Mouse (Mus musculus) kidney, adult 2 months (tissue): ENCODE measurements around the gene Pigk. TPM values are rescaled to one million over a fixed set of nuclear protein-coding genes. Genes with fewer than 3 reads are reported as not detected.

Experiments used
- DNase-seq: peaks from one replicate; pipeline ENCODE4 v3.0.0; 2021
- H3K27ac ChIP-seq: fragments of 200-500 bp; 2 replicates; pipeline ENCODE4 v1.5.1; 2012; ENCODE audit warnings: low read depth, low read length, control low read depth, inconsistent platforms; ENCODE audit not compliant: insufficient read depth
- H3K27me3 ChIP-seq: fragments of 200-500 bp; replicated peaks from 2 replicates; pipeline ENCODE4 v1.6.1; 2012; ENCODE audit warnings: mild to moderate bottlenecking, moderate library complexity, low read length, inconsistent platforms; ENCODE audit not compliant: control insufficient read depth, insufficient read depth
- H3K36me3 ChIP-seq: fragments of 200-500 bp; 2 replicates; pipeline ENCODE4 v1.6.1; 2012; ENCODE audit warnings: mild to moderate bottlenecking, moderate library complexity, low read length, inconsistent platforms; ENCODE audit not compliant: control insufficient read depth, insufficient read depth
- H3K4me1 ChIP-seq: fragments of 200-500 bp; 2 replicates; pipeline ENCODE4 v1.6.1; 2011; ENCODE audit warnings: low read length; ENCODE audit not compliant: control insufficient read depth, insufficient read depth
- H3K4me3 ChIP-seq: fragments of 200-500 bp; 2 replicates; pipeline ENCODE4 v1.5.1; 2011; ENCODE audit warnings: mild to moderate bottlenecking, low read depth, low read length, control low read depth; ENCODE audit not compliant: insufficient read depth
- CTCF ChIP-seq: fragments of 200-500 bp; conservative IDR thresholded peaks from 2 replicates; pipeline ENCODE4 v1.5.1; 2011; ENCODE audit warnings: low read depth, mild to moderate bottlenecking, control low read depth, low read length, moderate library complexity, mixed read lengths; ENCODE audit not compliant: insufficient read depth, insufficient read length
- POLR2A ChIP-seq: fragments of 200-500 bp; IDR thresholded peaks from one replicate; pipeline ENCODE4 v1.6.1; 2011; ENCODE audit warnings: low read depth, low read length, control low read depth
- WGBS: fragments of 180-500 bp; shearing (Covaris S2); methylation state at CpG from one replicate; pipeline ENCODE4 v1.1.7; 2018; 5-methylcytosine and 5-hydroxymethylcytosine counted together
- polyA plus RNA-seq: library from polyadenylated mRNA; depleted of rRNA; stranded (reverse); fragments of >200 nt; gene quantifications from 2 replicates; pipeline ENCODE4 v1.2.3, GENCODE M21; 2012

Gene Pigk
- polyA plus RNA-seq, 1 experiment = 13.4 TPM

- TF ChIP-seq CTCF = no peak
- no peak for TF ChIP-seq POLR2A
- WGBS = 94% methylated on average over 2 of the region's 2 CpGs
- H3K4me1 ChIP-seq = no peaks in the 10 kb centered on the region
These were observed 276.9 kb downstream of the Pigk start for GRCm38 (mm10) chr3:152990787-152991186.

GRCm38 (mm10) chr3:152993608-152994007 is 279.7 kb downstream of the Pigk start:
- no peak overlapping the region for H3K4me3 ChIP-seq
- 68% methylated on average over 5 of the region's 5 CpGs for WGBS

More at GRCm38 (mm10) chr3:152990787-152991186, 276.9 kb downstream of the Pigk start:
- H3K4me3 ChIP-seq = no peak overlapping the region
- H3K27me3 ChIP-seq = no peaks in the 10 kb centered on the region
- no peak for DNase-seq
- H3K36me3 ChIP-seq = no peaks in the 10 kb centered on the region
- H3K27ac ChIP-seq = no peak overlapping the region

GRCm38 (mm10) chr3:152998106-152998505 is 284.2 kb downstream of the Pigk start:
- Histone ChIP-seq H3K27me3 (no peaks in the 10 kb centered on the region), H3K36me3 (no peaks in the 10 kb centered on the region), H3K27ac (no peak overlapping the region), H3K4me3 (no peak overlapping the region), H3K4me1 (no peaks in the 10 kb centered on the region)
- no peak for TF ChIP-seq CTCF
- no peak for TF ChIP-seq POLR2A
- WGBS = 43% methylated on average over 5 of the region's 5 CpGs
- peak; percentile 20 for DNase-seq

More at GRCm38 (mm10) chr3:152993608-152994007, 279.7 kb downstream of the Pigk start:
- Histone ChIP-seq H3K27me3 (no peaks in the 10 kb centered on the region), H3K36me3 (no peaks in the 10 kb centered on the region), H3K27ac (no peak overlapping the region), H3K4me1 (no peaks in the 10 kb centered on the region)
- DNase-seq = no peak
- no peak for TF ChIP-seq CTCF
- no peak for TF ChIP-seq POLR2A

GRCm38 (mm10) chr3:152998901-152999300 is 285.0 kb downstream of the Pigk start:
- no peaks in the 10 kb centered on the region for H3K27me3 ChIP-seq
- H3K4me1 ChIP-seq = no peaks in the 10 kb centered on the region
- no peak for DNase-seq
- no peak overlapping the region for H3K27ac ChIP-seq
- H3K4me3 ChIP-seq = no peak overlapping the region
- no peak for TF ChIP-seq CTCF
- TF ChIP-seq POLR2A = no peak
- H3K36me3 ChIP-seq = no peaks in the 10 kb centered on the region
- WGBS = 74% methylated on average over 5 of the region's 5 CpGs

GRCm38 (mm10) chr3:153006893-153007292 is 293.0 kb downstream of the Pigk start:
- no peak for TF ChIP-seq CTCF
- no peak for TF ChIP-seq POLR2A
- Histone ChIP-seq H3K4me1 (no peaks in the 10 kb centered on the region), H3K27ac (no peak overlapping the region), H3K4me3 (no peak overlapping the region), H3K27me3 (no peaks in the 10 kb centered on the region), H3K36me3 (no peaks in the 10 kb centered on the region)
- WGBS = 83% methylated on average over 6 of the region's 6 CpGs
- no peak for DNase-seq

GRCm38 (mm10) chr3:153016355-153016754 is 302.5 kb downstream of the Pigk start:
- 52% methylated on average over 8 of the region's 8 CpGs for WGBS
- no peak for TF ChIP-seq CTCF
- TF ChIP-seq POLR2A = no peak
- no peaks in the 10 kb centered on the region for H3K36me3 ChIP-seq

GRCm38 (mm10) chr3:153018051-153018450 is 304.2 kb downstream of the Pigk start:
- 66% methylated on average over 10 of the region's 10 CpGs for WGBS
- DNase-seq = no peak
- Histone ChIP-seq H3K27ac (no peak overlapping the region), H3K27me3 (no peaks in the 10 kb centered on the region), H3K4me1 (no peaks in the 10 kb centered on the region), H3K36me3 (no peaks in the 10 kb centered on the region), H3K4me3 (no peak overlapping the region)
- TF ChIP-seq CTCF (no peak), POLR2A (no peak)

More at GRCm38 (mm10) chr3:153016355-153016754, 302.5 kb downstream of the Pigk start:
- H3K4me1 ChIP-seq = no peaks in the 10 kb centered on the region
- H3K27ac ChIP-seq = no peak overlapping the region
- no peak for DNase-seq
- H3K27me3 ChIP-seq = no peaks in the 10 kb centered on the region
- H3K4me3 ChIP-seq = no peak overlapping the region
